Mouse (Mus musculus) stomach, postnatal 0 days (tissue): Measurements from ENCODE around the gene Rgs17.

Experiments
- CTCF ChIP-seq: IDR thresholded peaks from 2 replicates; pipeline ENCODE4 v1.5.1; 2016; ENCODE audit warnings: antibody characterized with exemption, low read depth, mild to moderate bottlenecking, moderate library complexity
- EP300 ChIP-seq: optimal IDR thresholded peaks from 2 replicates; pipeline ENCODE3; 2016; ENCODE audit warnings: antibody characterized with exemption

DNA sequence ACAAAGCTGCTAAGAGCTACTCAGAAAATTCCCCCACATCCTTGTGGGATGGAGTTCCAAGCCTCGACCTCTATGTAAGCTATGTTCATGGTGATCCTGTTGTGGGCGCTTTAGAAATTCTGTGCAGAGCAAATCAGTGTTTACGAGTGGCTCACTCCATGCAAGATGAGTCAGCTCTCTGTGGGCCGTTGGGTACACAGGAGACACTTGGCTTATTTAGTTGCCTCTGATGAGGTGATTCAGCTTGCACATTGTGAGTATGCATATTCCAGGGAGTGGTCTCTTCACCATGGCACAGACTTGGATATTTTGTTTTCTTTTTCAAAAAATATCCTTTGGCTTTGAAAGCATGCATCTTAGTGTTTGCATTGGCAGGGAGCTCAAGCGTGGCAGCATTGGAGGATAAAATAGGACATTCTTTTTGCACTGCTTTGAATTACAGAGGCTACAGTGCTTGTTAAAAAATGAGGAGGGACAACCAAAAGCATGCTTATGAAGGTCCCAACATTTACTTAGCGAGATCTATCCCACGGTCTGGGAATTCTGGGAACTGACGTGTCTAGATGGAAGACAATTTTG lies 68.8 kb downstream of the Rgs17 start:
- TF ChIP-seq CTCF, result no peak
- no peak for TF ChIP-seq EP300
